Mouse (Mus musculus): ENCODE results near the gene Spata21.

DNA sequence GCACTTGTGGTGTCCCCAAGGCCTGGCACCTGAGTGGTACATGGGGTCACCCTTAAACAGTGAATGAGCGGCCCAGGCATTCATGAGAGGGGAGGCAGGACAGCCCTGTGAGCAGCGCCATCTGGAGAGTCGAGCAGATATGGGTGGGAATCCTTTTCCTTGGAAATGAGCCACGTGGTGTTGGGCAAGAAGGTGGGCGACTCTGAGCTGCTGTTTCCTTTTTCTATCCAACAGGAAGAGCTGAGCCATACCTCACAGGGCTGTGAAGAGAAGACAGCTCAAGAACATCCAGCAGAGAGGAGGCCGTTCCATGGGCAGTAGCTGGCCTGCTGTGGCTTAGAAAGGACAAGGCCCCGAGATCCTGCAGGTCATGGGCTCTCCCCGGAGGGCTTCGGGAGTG is 581 bp downstream of the Spata21 start:
- TF ChIP-seq MAX (IDR thresholded peaks at IDR 0.05), result no peak
- no peak for TF ChIP-seq USF1 (IDR thresholded peaks at IDR 0.05; ENCODE audit: low read depth)
- TF ChIP-seq CTCF (IDR thresholded peaks at IDR 0.05; ENCODE audit: control insufficient read depth, insufficient read depth, insufficient read length), result no peak
- no peak for TF ChIP-seq CEBPB (IDR thresholded peaks at IDR 0.05; ENCODE audit: low read depth)
- TF ChIP-seq MYOD1 (IDR thresholded peaks at IDR 0.05; ENCODE audit: control insufficient read depth, insufficient read length, low read depth), result no peak
- TF ChIP-seq MYOG (IDR thresholded peaks at IDR 0.05; ENCODE audit: control insufficient read depth, extremely low read depth, insufficient read length), result no peak
- no peak for TF ChIP-seq FOSL1 (IDR thresholded peaks at IDR 0.05; ENCODE audit: insufficient read depth, low read length, poor library complexity, severe bottlenecking)

All from C2C12 (cell line).